Mouse (Mus musculus) skeletal muscle tissue, adult 2 months (tissue): Measurements from ENCODE around the gene Esp1.
"Not testable (repeated sequence)": the region's sequence is repeated elsewhere in the genome, so short reads cannot be mapped to it uniquely, and the experiment has no call there.

Experiments used
- DNase-seq: peaks from one replicate; pipeline ENCODE4 v3.0.0-alpha.2; 2012; ENCODE audit warnings: low read depth, low spot score

Esp1 gene

GRCm38 (mm10) chr17:40726820-40727219 is at the start of gene Esp1:
TSS of gene Esp1 (plus strand) at chr17:40727120.
- no peak for DNase-seq

- no peak for DNase-seq
These were observed 10.6 kb upstream of the Esp1 start for GRCm38 (mm10) chr17:40716273-40716672.

- DNase-seq = not testable (repeated sequence)
These were observed 9.9 kb upstream of the Esp1 start for GRCm38 (mm10) chr17:40717055-40717454.

- DNase-seq = no peak
These were observed 4.4 kb downstream of the Esp1 start for GRCm38 (mm10) chr17:40731296-40731695.

GRCm38 (mm10) chr17:40731724-40732123 is 4.8 kb downstream of the Esp1 start:
- no peak for DNase-seq

GRCm38 (mm10) chr17:40763662-40764061 is 36.7 kb downstream of the Esp1 start:
- no peak for DNase-seq

- DNase-seq = no peak
These were observed 40.2 kb downstream of the Esp1 start for GRCm38 (mm10) chr17:40767120-40767519.
